Mouse (Mus musculus): ENCODE data around the gene Arhgap31.

DNA sequence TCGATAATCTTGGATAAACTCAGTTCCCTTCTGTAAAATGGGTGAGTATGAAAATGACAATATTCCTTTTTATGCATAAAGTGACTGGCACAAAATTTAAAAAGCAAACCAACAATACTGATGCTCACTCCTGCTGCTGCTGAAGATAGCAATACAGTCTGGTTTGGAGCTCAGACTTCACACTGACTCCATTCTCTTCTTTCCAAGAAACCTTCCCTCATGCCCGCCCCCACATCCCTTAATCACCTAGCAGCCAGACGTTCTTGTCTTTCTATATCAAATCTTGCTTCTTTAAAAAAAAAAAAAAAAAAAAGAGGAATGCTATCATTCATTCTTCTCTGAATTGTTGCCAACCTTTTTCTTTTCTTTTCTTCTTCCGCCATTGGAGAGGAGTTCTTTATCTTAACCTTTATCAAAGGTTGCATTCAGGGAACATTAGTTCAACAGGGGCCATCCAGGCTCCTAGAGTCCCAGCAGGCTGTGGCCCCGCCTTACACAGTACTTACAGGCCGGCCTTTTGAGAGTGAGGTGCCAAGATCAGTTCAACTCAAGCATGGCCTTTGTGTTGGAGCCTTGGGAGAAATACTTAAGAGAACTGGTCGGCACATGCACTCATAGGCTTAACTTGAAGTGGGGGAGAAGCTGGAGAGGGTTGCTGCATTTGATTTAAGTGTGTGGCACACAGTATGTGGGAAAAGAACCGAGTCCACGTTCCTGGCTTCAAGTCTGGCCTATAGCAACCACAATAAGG lies 7.4 kb downstream of the Arhgap31 start:
- TF ChIP-seq CTCF (IDR thresholded peaks at IDR 0.05; ENCODE audit: low read depth, low read length) (no peak), POLR2A (IDR thresholded peaks at IDR 0.05; ENCODE audit: borderline replicate concordance, low read depth, low read length) (no peak)
